Mouse (Mus musculus) liver, embryonic 16.5 days (tissue): ENCODE measurements around the gene Rhbdd2. TPM values are rescaled to one million over a fixed set of nuclear protein-coding genes. Genes with fewer than 3 reads are reported as not detected.

ENCODE experiments used
- ATAC-seq: fragments of 200-750 bp; cut with Nextera tagmentation; 2 replicates; pipeline ENCODE4 v1.8.0; 2017; ENCODE audit warnings: low read depth, mild to moderate bottlenecking, moderate number of reproducible peaks, moderate library complexity
- H3K27ac ChIP-seq: fragments of 300-500 bp; sonication (generic); 2 replicates; pipeline ENCODE4 v1.5.1; 2014; ENCODE audit warnings: mild to moderate bottlenecking, low read length
- H3K27me3 ChIP-seq: fragments of 300-500 bp; sonication (generic); 2 replicates; pipeline ENCODE4 v1.6.1; 2014; ENCODE audit warnings: low read depth, low read length, mixed read lengths; ENCODE audit not compliant: control insufficient read depth, insufficient read depth
- H3K36me3 ChIP-seq: fragments of 300-500 bp; sonication (generic); 2 replicates; pipeline ENCODE4 v1.6.1; 2014; ENCODE audit warnings: mild to moderate bottlenecking; ENCODE audit not compliant: control insufficient read depth, insufficient read depth
- H3K4me1 ChIP-seq: fragments of 300-500 bp; sonication (generic); 2 replicates; pipeline ENCODE4 v1.6.1; 2014; ENCODE audit warnings: low read depth, low read length, mixed read lengths; ENCODE audit not compliant: control insufficient read depth
- H3K4me2 ChIP-seq: fragments of 300-500 bp; sonication (generic); 2 replicates; pipeline ENCODE4 v1.6.1; 2014; ENCODE audit warnings: low read depth, low read length, mixed read lengths
- H3K4me3 ChIP-seq: fragments of 300-500 bp; sonication (generic); 2 replicates; pipeline ENCODE4 v1.5.1; 2014; ENCODE audit warnings: low read depth, mild to moderate bottlenecking, low read length
- H3K9ac ChIP-seq: fragments of 300-500 bp; sonication (generic); 2 replicates; pipeline ENCODE4 v1.6.1; 2014; ENCODE audit warnings: low read depth, low read length
- H3K9me3 ChIP-seq: fragments of 300-500 bp; sonication (generic); replicated peaks from 2 replicates; pipeline ENCODE4 v1.6.1; 2016; ENCODE audit warnings: low read length; ENCODE audit not compliant: control insufficient read depth
- WGBS: fragments of 180-500 bp; shearing (Covaris S2); extraction: QIAGEN DNeasy Blood & Tissue Kit; methylation state at CpG from one replicate; pipeline ENCODE4 v1.1.7; 2014; ENCODE audit not compliant: insufficient replicate concordance; 5-methylcytosine and 5-hydroxymethylcytosine counted together
- polyA plus RNA-seq: library from polyadenylated mRNA; unstranded; fragments of >200 nt; fragmentation: Nextera tagmentation; extraction: Ambion mirVana; gene quantifications from 2 replicates; pipeline ENCODE4 v1.2.1, GENCODE M21; 2015

Rhbdd2 gene
- polyA plus RNA-seq, 1 experiment from 2014 or later: 10.5 TPM

DNA sequence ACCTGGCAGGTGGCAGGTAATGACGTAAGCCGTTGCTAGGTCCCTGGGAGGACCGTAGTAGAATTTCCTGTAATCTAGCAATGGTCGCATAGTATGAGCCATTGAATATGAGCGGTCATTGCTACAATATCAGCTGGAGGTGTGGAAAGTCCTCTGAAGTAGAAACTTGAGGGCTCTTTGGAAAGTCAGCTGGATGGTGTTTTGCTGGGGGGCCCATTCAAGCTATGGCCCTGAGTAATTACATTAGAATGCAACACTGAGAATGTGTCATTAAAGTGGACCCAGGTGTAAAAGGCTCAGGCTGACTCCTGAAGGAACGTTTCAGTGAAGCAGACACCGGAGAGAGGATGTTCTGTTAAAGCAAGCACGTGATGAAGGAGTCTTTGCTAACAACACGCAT is 11.9 kb upstream of the Rhbdd2 start:
- no peak for ATAC-seq
- Histone ChIP-seq H3K4me1 (no peaks in the 10 kb centered on the region), H3K36me3 (no peaks in the 10 kb centered on the region), H3K9me3 (no peaks in the 10 kb centered on the region), H3K27me3 (no peaks in the 10 kb centered on the region), H3K4me3 (no peak overlapping the region), H3K4me2 (no peak overlapping the region), H3K27ac (no peak overlapping the region), H3K9ac (no peak overlapping the region)
- WGBS: 77% methylated on average over 9 of the region's 9 CpGs

DNA sequence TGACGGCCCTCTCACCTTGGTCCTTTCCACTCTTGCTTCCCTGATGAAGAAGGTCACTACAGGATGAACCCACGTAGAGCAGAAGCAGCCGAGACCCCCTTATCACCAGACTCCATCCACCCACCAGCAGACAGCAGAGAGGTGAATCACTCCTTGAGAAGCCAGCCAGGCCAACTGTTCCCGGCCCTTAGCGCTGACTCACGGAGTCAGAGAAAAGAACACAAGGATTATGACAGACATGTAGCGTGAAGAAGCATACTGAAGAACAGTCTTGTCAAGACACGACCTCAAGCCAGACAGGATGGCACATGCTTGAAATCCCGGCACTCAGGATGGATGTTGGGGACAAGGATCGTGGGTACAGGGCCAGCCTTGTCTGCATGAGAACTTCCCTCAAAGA is 10.7 kb upstream of the Rhbdd2 start:
- 55% methylated on average over 10 of the region's 10 CpGs for WGBS
- Histone ChIP-seq H3K27ac (no peak overlapping the region), H3K4me3 (no peak overlapping the region), H3K9ac (no peak overlapping the region), H3K9me3 (no peaks in the 10 kb centered on the region), H3K4me2 (no peak overlapping the region), H3K4me1 (no peaks in the 10 kb centered on the region), H3K27me3 (no peaks in the 10 kb centered on the region), H3K36me3 (no peaks in the 10 kb centered on the region)
- no peak for ATAC-seq

DNA sequence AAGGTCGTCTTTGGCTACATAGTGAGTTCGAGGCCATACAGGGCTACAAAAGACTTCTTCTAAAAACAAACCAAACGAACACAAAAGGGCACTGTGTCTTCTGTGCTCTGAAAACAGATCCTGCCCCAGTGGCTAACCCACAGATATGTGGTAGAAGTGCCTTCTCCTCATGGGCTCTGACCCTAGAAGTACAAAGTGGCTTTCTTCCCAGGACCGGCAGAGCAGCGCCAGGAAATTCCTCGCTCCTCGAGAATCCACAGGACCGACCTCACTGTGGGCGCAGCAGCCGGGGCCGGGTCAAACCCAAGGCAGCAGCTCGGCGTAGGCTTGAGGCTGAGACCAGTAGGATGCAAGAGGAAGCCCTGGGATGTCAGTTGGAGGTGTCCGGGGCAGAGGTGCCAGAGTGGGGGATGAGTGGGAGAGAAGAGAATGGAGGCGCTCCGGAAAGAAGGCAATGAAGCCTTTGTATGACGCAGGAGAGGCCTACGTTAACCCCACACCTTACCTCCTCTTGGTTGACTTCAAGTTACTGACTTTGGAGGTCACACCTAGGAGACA is 9.3 kb upstream of the Rhbdd2 start:
- no peak overlapping the region for H3K4me2 ChIP-seq
- WGBS: 75% methylated on average over 18 of the region's 18 CpGs
- no peak overlapping the region for H3K27ac ChIP-seq
- H3K36me3 ChIP-seq: no peaks in the 10 kb centered on the region
- no peak overlapping the region for H3K4me3 ChIP-seq
- no peaks in the 10 kb centered on the region for H3K4me1 ChIP-seq
- no peaks in the 10 kb centered on the region for H3K27me3 ChIP-seq
- H3K9me3 ChIP-seq: no peaks in the 10 kb centered on the region
- ATAC-seq: no peak
- H3K9ac ChIP-seq: no peak overlapping the region

DNA sequence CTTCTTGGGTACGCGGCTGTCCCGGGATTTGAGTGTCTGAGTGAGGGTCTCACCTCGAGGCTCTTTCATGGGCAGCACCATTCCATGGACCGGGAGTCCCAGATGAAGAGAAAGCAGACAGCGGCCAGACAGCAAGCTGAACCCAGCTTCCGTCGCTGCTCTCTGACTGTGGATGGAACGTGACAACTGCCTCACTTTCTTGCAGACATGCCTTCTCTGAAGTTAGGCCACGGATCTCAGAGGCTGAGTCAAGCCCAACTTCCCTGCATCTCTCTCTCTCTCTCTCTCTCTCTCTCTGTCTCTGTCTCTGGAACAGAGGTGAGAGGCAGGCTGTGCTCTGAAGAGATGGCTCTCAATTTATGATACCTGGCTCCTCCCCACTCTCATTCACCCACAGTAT is 3.5 kb upstream of the Rhbdd2 start:
- H3K4me3 ChIP-seq: no peak overlapping the region
- H3K4me1 ChIP-seq: peaks cover 9% of the 10 kb centered on the region
- no peak overlapping the region for H3K9ac ChIP-seq
- 39% methylated on average over 10 of the region's 10 CpGs for WGBS
- H3K36me3 ChIP-seq: no peaks in the 10 kb centered on the region
- no peak overlapping the region for H3K27ac ChIP-seq
- no peak overlapping the region for H3K4me2 ChIP-seq
- no peaks in the 10 kb centered on the region for H3K9me3 ChIP-seq
- no peaks in the 10 kb centered on the region for H3K27me3 ChIP-seq
- no peak for ATAC-seq

DNA sequence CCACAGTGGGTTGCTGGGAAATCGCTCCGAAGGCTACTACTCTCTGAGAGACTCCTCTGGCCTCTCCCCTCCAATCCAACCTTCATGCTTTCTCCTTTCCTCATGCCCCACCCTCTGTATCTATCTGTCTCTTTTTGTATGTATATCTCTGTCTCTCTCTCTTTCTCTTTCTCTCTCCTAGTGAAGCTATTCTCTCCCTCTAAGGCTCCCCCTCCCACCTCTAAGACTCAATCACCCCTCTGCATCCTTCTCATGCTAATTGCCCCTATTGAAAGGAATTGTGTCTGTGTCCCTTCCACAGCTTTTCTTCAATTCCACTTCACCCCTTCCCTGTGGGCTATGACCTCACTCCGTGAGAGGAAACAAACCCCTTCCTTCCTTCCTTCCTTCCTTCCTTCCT is 3.0 kb upstream of the Rhbdd2 start:
- no peak for ATAC-seq
- Histone ChIP-seq H3K4me2 (no peak overlapping the region), H3K27ac (no peak overlapping the region), H3K9ac (no peak overlapping the region), H3K9me3 (no peaks in the 10 kb centered on the region), H3K27me3 (no peaks in the 10 kb centered on the region), H3K4me1 (peaks cover 9% of the 10 kb centered on the region), H3K4me3 (no peak overlapping the region), H3K36me3 (no peaks in the 10 kb centered on the region)
- WGBS: 86% methylated on average over 3 of the region's 3 CpGs

DNA sequence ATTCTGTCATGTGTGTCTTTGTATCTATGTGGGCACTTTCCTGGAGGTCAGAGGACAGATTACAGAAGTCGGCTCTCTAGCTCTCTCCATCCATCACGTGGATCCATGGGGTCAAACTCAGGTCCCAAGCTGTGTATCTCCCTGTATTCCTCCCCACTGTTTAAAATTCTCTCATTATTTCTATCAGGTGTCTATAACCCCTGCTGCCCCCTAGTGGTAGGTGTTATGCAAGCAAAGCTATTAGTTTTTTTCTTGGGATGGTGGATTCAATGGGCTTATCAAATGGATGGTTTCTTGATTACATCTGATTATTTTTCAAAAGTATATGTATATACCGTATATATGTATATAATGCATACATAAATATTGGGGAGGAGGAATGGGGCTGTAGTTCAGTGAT is 1.8 kb upstream of the Rhbdd2 start:
- Histone ChIP-seq H3K27me3 (no peaks in the 10 kb centered on the region), H3K27ac (no peak overlapping the region), H3K4me3 (no peak overlapping the region), H3K4me2 (no peak overlapping the region), H3K9me3 (no peaks in the 10 kb centered on the region), H3K4me1 (peaks cover 9% of the 10 kb centered on the region), H3K36me3 (no peaks in the 10 kb centered on the region), H3K9ac (no peak overlapping the region)
- 13% methylated on average over 3 of the region's 3 CpGs for WGBS
- no peak for ATAC-seq

DNA sequence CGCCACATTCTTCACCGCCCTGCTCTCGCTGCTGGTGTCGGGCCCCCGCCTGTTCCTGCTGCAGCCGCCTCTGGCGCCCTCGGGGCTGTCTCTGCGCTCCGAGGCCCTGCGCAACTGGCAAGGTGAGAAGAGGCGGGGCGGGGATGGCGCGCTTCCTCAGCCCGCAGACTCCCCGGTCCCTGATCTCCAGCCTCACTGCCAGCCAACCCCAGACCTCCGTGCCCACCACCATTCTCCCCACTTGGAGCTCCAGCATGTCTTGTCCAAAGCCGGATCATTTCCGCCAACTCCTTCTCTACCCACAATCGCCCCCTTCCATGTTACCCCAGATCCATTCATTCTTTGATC is 353 bp downstream of the Rhbdd2 start:
- H3K27ac ChIP-seq: no peak overlapping the region; the same call in 1 of the 2 replicates
- under 1% methylated on average over 21 of the region's 21 CpGs for WGBS
- peak overlapping the region; percentile 77 for H3K9ac ChIP-seq
- no peaks in the 10 kb centered on the region for H3K36me3 ChIP-seq
- ATAC-seq: peak; percentile 67
- peaks cover 9% of the 10 kb centered on the region for H3K4me1 ChIP-seq
- H3K27me3 ChIP-seq: no peaks in the 10 kb centered on the region
- H3K9me3 ChIP-seq: no peaks in the 10 kb centered on the region
- H3K4me3 ChIP-seq: peak overlapping the region; percentile 77
- H3K4me2 ChIP-seq: peak overlapping the region; percentile 91

DNA sequence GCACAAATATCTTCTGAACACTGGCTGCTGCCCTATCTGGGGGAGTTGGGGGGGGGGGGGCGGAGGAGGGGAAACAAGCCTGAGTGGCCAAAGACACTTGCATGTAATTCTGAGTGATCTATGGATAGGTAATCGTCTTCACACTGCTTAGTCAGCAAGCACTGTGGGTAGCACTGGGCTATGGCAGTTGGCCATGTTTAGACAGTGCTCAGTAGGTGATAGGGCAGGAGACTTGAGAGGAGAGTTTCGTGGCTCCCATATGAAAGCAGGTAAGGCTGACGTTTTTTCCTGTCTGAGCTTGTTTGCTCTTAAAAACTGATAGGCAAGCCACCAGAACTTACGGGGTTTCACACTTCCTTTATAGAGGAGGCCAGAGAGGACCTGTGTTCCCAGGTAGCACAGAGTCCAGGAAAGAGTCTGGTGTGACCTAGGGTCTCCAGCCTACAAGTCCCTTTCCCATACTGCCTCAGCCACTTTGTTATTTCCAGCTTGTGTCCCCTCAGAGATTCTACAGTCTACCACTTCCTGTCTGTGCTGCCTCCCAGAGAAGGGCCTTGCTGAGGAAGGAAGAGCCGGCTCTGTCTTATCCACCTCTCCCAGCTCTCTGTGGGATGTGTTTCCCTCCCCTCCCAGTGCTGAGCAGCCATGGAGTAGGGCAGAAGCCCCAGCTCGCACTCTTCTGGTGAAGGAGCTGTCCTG is 7.5 kb downstream of the Rhbdd2 start:
- Histone ChIP-seq H3K36me3 (no peaks in the 10 kb centered on the region), H3K4me1 (peaks cover 11% of the 10 kb centered on the region), H3K9me3 (no peaks in the 10 kb centered on the region), H3K27ac (0 out of 2 replicates have a peak overlapping the region, but pooled peaks have one; percentile 38), H3K27me3 (no peaks in the 10 kb centered on the region), H3K9ac (no peak overlapping the region), H3K4me3 (no peak overlapping the region), H3K4me2 (no peak overlapping the region)
- peak; percentile 57 for ATAC-seq
- WGBS: 21% methylated on average over 6 of the region's 7 CpGs

DNA sequence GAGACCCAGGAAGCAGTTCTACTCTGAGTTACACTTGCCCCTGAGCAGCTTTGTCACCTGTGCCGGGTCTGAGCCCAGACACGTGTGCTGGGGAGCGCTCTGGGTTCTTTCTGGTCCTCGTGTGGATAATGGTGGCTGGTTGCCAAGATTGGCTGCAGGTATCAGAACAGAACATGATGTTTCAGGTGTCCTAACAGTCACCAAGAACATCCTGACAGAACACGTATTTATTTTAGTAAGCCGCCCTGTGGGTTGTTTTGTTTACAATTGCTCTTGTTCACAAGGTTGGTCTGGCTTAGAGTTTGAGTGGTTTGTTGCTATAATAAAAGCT is 8.0 kb downstream of the Rhbdd2 start:
- peak; percentile 31; the same call in 1 of the 2 replicates for ATAC-seq
- Histone ChIP-seq H3K4me3 (no peak overlapping the region), H3K4me1 (peaks cover 11% of the 10 kb centered on the region), H3K27me3 (no peaks in the 10 kb centered on the region), H3K27ac (0 out of 2 replicates have a peak overlapping the region, but pooled peaks have one; percentile 38), H3K36me3 (no peaks in the 10 kb centered on the region), H3K9ac (no peak overlapping the region), H3K4me2 (no peak overlapping the region), H3K9me3 (no peaks in the 10 kb centered on the region)
- WGBS: 51% methylated on average over 6 of the region's 6 CpGs
